Mouse (Mus musculus) cortical plate, adult 2 months (tissue): Measurements from ENCODE around the gene Dscam.

Experiments used
- CTCF ChIP-seq: fragments of 200-500 bp; IDR thresholded peaks from 2 replicates; pipeline ENCODE4 v1.5.1; 2011; ENCODE audit warnings: mild to moderate bottlenecking, control low read depth, low read length; ENCODE audit not compliant: insufficient read depth; ENCODE audit errors: extremely low read depth
- POLR2A ChIP-seq: fragments of 200-500 bp; IDR thresholded peaks from 2 replicates; pipeline ENCODE4 v1.6.1; 2011; ENCODE audit warnings: mild to moderate bottlenecking, low read length, control low read depth; ENCODE audit not compliant: insufficient read depth; ENCODE audit errors: extremely low read depth

- no peak for TF ChIP-seq POLR2A
- TF ChIP-seq CTCF: no peak
These were observed 94.5 kb downstream of the Dscam start for GRCm38 (mm10) chr16:97075920-97076572.
